Mouse (Mus musculus): ENCODE measurements around the gene Alg14. TPM values are rescaled to one million over a fixed set of nuclear protein-coding genes. Genes with fewer than 3 reads are reported as not detected.

Alg14 gene
- polyA plus RNA-seq, 1 experiment, result 20.2 TPM

GRCm38 (mm10) chr3:121368616-121369015, 77.0 kb downstream of the Alg14 start:
- TF ChIP-seq CTCF (IDR thresholded peaks at IDR 0.05; ENCODE audit: extremely low read depth, insufficient read depth, low read length), result no peak
- no peak for TF ChIP-seq POLR2A (IDR thresholded peaks at IDR 0.05; ENCODE audit: extremely low read depth, insufficient read depth, low read length)

GRCm38 (mm10) chr3:121369517-121369916, 77.9 kb downstream of the Alg14 start:
- no peak for TF ChIP-seq CTCF (IDR thresholded peaks at IDR 0.05; ENCODE audit: extremely low read depth, insufficient read depth, low read length)
- TF ChIP-seq POLR2A (IDR thresholded peaks at IDR 0.05; ENCODE audit: extremely low read depth, insufficient read depth, low read length), result no peak
- Histone ChIP-seq H3K4me1 (ENCODE audit: control insufficient read depth, insufficient read depth, low read length) (no peaks in the 10 kb centered on the region), H3K27ac (ENCODE audit: insufficient read depth, low read length) (no peak overlapping the region), H3K4me3 (ENCODE audit: insufficient read depth, low read length) (no peak overlapping the region)

More at GRCm38 (mm10) chr3:121368616-121369015, 77.0 kb downstream of the Alg14 start:
- H3K4me3 ChIP-seq (ENCODE audit: insufficient read depth, low read length), result no peak overlapping the region
- H3K27ac ChIP-seq (ENCODE audit: insufficient read depth, low read length), result no peak overlapping the region
- no peaks in the 10 kb centered on the region for H3K4me1 ChIP-seq (ENCODE audit: control insufficient read depth, insufficient read depth, low read length)

GRCm38 (mm10) chr3:121370301-121370700, 78.7 kb downstream of the Alg14 start:
- no peak for TF ChIP-seq CTCF (IDR thresholded peaks at IDR 0.05; ENCODE audit: extremely low read depth, insufficient read depth, low read length)
- no peak for TF ChIP-seq POLR2A (IDR thresholded peaks at IDR 0.05; ENCODE audit: extremely low read depth, insufficient read depth, low read length)
- Histone ChIP-seq H3K4me1 (ENCODE audit: control insufficient read depth, insufficient read depth, low read length) (no peaks in the 10 kb centered on the region), H3K4me3 (ENCODE audit: insufficient read depth, low read length) (no peak overlapping the region), H3K27ac (ENCODE audit: insufficient read depth, low read length) (no peak overlapping the region)

- Histone ChIP-seq H3K27ac (ENCODE audit: insufficient read depth, low read length) (no peak overlapping the region), H3K4me1 (ENCODE audit: control insufficient read depth, insufficient read depth, low read length) (no peaks in the 10 kb centered on the region), H3K4me3 (ENCODE audit: insufficient read depth, low read length) (no peak overlapping the region)
- TF ChIP-seq CTCF (IDR thresholded peaks at IDR 0.05; ENCODE audit: extremely low read depth, insufficient read depth, low read length) (no peak), POLR2A (IDR thresholded peaks at IDR 0.05; ENCODE audit: extremely low read depth, insufficient read depth, low read length) (no peak)
Measured at GRCm38 (mm10) chr3:121370830-121371526, 79.4 kb downstream of the Alg14 start.

GRCm38 (mm10) chr3:121371527-121372220, 80.1 kb downstream of the Alg14 start:
- no peaks in the 10 kb centered on the region for H3K4me1 ChIP-seq (ENCODE audit: control insufficient read depth, insufficient read depth, low read length)
- H3K4me3 ChIP-seq (ENCODE audit: insufficient read depth, low read length), result no peak overlapping the region
- H3K27ac ChIP-seq (ENCODE audit: insufficient read depth, low read length), result no peak overlapping the region
- no peak for TF ChIP-seq POLR2A (IDR thresholded peaks at IDR 0.05; ENCODE audit: extremely low read depth, insufficient read depth, low read length)

GRCm38 (mm10) chr3:121373897-121374441, 82.4 kb downstream of the Alg14 start:
- TF ChIP-seq POLR2A (IDR thresholded peaks at IDR 0.05; ENCODE audit: extremely low read depth, insufficient read depth, low read length), result no peak
- TF ChIP-seq CTCF (IDR thresholded peaks at IDR 0.05; ENCODE audit: extremely low read depth, insufficient read depth, low read length), result no peak
- no peak overlapping the region for H3K27ac ChIP-seq (ENCODE audit: insufficient read depth, low read length)
- no peaks in the 10 kb centered on the region for H3K4me1 ChIP-seq (ENCODE audit: control insufficient read depth, insufficient read depth, low read length)
- H3K4me3 ChIP-seq (ENCODE audit: insufficient read depth, low read length), result no peak overlapping the region

GRCm38 (mm10) chr3:121375541-121376129, 84.1 kb downstream of the Alg14 start:
- TF ChIP-seq CTCF (IDR thresholded peaks at IDR 0.05; ENCODE audit: extremely low read depth, insufficient read depth, low read length) (no peak), POLR2A (IDR thresholded peaks at IDR 0.05; ENCODE audit: extremely low read depth, insufficient read depth, low read length) (no peak)
- no peak overlapping the region for H3K4me3 ChIP-seq (ENCODE audit: insufficient read depth, low read length)

GRCm38 (mm10) chr3:121378708-121379612, 87.4 kb downstream of the Alg14 start:
- Histone ChIP-seq H3K4me1 (ENCODE audit: control insufficient read depth, insufficient read depth, low read length) (no peaks in the 10 kb centered on the region), H3K4me3 (ENCODE audit: insufficient read depth, low read length) (no peak overlapping the region), H3K27ac (ENCODE audit: insufficient read depth, low read length) (no peak overlapping the region)
- TF ChIP-seq CTCF (IDR thresholded peaks at IDR 0.05; ENCODE audit: extremely low read depth, insufficient read depth, low read length), result no peak
- no peak for TF ChIP-seq POLR2A (IDR thresholded peaks at IDR 0.05; ENCODE audit: extremely low read depth, insufficient read depth, low read length)

More at GRCm38 (mm10) chr3:121375541-121376129, 84.1 kb downstream of the Alg14 start:
- no peak overlapping the region for H3K27ac ChIP-seq (ENCODE audit: insufficient read depth, low read length)
- no peaks in the 10 kb centered on the region for H3K4me1 ChIP-seq (ENCODE audit: control insufficient read depth, insufficient read depth, low read length)

- no peak for TF ChIP-seq CTCF (IDR thresholded peaks at IDR 0.05; ENCODE audit: extremely low read depth, insufficient read depth, low read length)
- TF ChIP-seq POLR2A (IDR thresholded peaks at IDR 0.05; ENCODE audit: extremely low read depth, insufficient read depth, low read length), result no peak
- H3K27ac ChIP-seq (ENCODE audit: insufficient read depth, low read length), result no peak overlapping the region
- H3K4me3 ChIP-seq (ENCODE audit: insufficient read depth, low read length), result no peak overlapping the region
- H3K4me1 ChIP-seq (ENCODE audit: control insufficient read depth, insufficient read depth, low read length), result no peaks in the 10 kb centered on the region
Measured at GRCm38 (mm10) chr3:121379699-121380098, 88.1 kb downstream of the Alg14 start.

Data from cortical plate, adult 2 months (tissue).